Mouse (Mus musculus) CH12.LX (cell line): ENCODE measurements around the gene Wdr61.

ENCODE experiments used
- CTCF ChIP-seq, 2 experiments: IDR thresholded peaks in 1 of 2; conservative IDR thresholded peaks in 1 of 2; 2 replicates each; pipeline ENCODE4 v1.5.1; 2011 to 2012; ENCODE audit warnings: low read depth in 2 of 2, low read length in 2 of 2, improper control_type of control experiment in 1 of 2, inconsistent platforms in 1 of 2, mild to moderate bottlenecking in 1 of 2, moderate library complexity in 1 of 2
- E2F4 ChIP-seq: IDR thresholded peaks from 2 replicates; pipeline ENCODE4 v1.6.1; 2011; ENCODE audit warnings: low read depth, low read length, improper control_type of control experiment; ENCODE audit not compliant: insufficient replicate concordance
- ELF1 ChIP-seq: IDR thresholded peaks from 2 replicates; pipeline ENCODE4 v1.6.1; 2014; ENCODE audit warnings: low read depth, mild to moderate bottlenecking, inconsistent platforms, low read length, improper control_type of control experiment
- EP300 ChIP-seq: IDR thresholded peaks from 2 replicates; pipeline ENCODE4 v1.6.1; 2011; ENCODE audit warnings: low read length, improper control_type of control experiment
- ETS1 ChIP-seq: conservative IDR thresholded peaks from 2 replicates; pipeline ENCODE4 v1.6.1; 2012; ENCODE audit warnings: low read depth, mild to moderate bottlenecking, inconsistent platforms, low read length, improper control_type of control experiment, moderate library complexity
- GABPA ChIP-seq: IDR thresholded peaks from 2 replicates; pipeline ENCODE4 v1.6.1; 2012; ENCODE audit warnings: low read depth, low read length, improper control_type of control experiment, inconsistent platforms; ENCODE audit not compliant: insufficient replicate concordance
- HCFC1 ChIP-seq: IDR thresholded peaks from 2 replicates; pipeline ENCODE4 v1.6.1; 2012; ENCODE audit warnings: low read depth, mild to moderate bottlenecking, inconsistent platforms, low read length, improper control_type of control experiment
- JUND ChIP-seq: conservative IDR thresholded peaks from 2 replicates; pipeline ENCODE4 v1.6.1; 2011; ENCODE audit warnings: low read depth, low read length, improper control_type of control experiment
- MEF2A ChIP-seq: IDR thresholded peaks from 2 replicates; pipeline ENCODE4 v1.6.1; 2014; ENCODE audit warnings: low read depth, mild to moderate bottlenecking, inconsistent platforms, low read length, improper control_type of control experiment, borderline replicate concordance
- MXI1 ChIP-seq: IDR thresholded peaks from 2 replicates; pipeline ENCODE4 v1.6.1; 2011; ENCODE audit warnings: mild to moderate bottlenecking, low read depth, low read length, improper control_type of control experiment
- NELFE ChIP-seq: IDR thresholded peaks from 2 replicates; pipeline ENCODE4 v1.6.1; 2011; ENCODE audit warnings: low read depth, low read length, improper control_type of control experiment
- POLR2A ChIP-seq: IDR thresholded peaks from 2 replicates; pipeline ENCODE4 v1.6.1; 2011; ENCODE audit warnings: low read depth, mild to moderate bottlenecking, improper control_type of control experiment, low read length
- ZNF384 ChIP-seq: IDR thresholded peaks from 2 replicates; pipeline ENCODE4 v1.6.1; 2012; ENCODE audit warnings: low read depth, low read length, improper control_type of control experiment, inconsistent platforms

- no peak for TF ChIP-seq MEF2A
- TF ChIP-seq CTCF (conservative IDR thresholded peaks at IDR 0.05 in 1 of 2, IDR thresholded peaks at IDR 0.05 in 1 of 2; ENCODE audit: low read depth in 2 of 2, low read length in 2 of 2): no peak
- no peak for TF ChIP-seq POLR2A
- no peak for TF ChIP-seq ELF1
- no peak for TF ChIP-seq ETS1
- no peak for TF ChIP-seq NELFE
- TF ChIP-seq E2F4: no peak
- TF ChIP-seq HCFC1: no peak
- TF ChIP-seq EP300: no peak
- no peak for TF ChIP-seq GABPA
- TF ChIP-seq MXI1: no peak
- TF ChIP-seq ZNF384: no peak
- TF ChIP-seq JUND: no peak
Measured at GRCm38 (mm10) chr9:54759592-54759991, 25.3 kb upstream of the Wdr61 start.
